Mouse (Mus musculus) thymus, postnatal 14 days (tissue): ENCODE measurements around the gene Olfr748.
"Not testable (repeated sequence)": the region's sequence is repeated elsewhere in the genome, so short reads cannot be mapped to it uniquely, and the experiment has no call there.

Experiments used
- DNase-seq: peaks from one replicate; pipeline ENCODE4 v3.0.0; 2021

Olfr748 gene

GRCm38 (mm10) chr14:50707073-50707472, at the start of gene Olfr748:
Gene Olfr748 (plus strand): TSS chr14:50707373.
- no peak for DNase-seq

GRCm38 (mm10) chr14:50693106-50693505, 14.1 kb upstream of the Olfr748 start, which contains the start of gene Olfr747:
Gene Olfr747 (minus strand): TSS chr14:50693206.
- no peak for DNase-seq

GRCm38 (mm10) chr14:50719875-50720274, 12.7 kb downstream of the Olfr748 start:
- not testable (repeated sequence) for DNase-seq

- not testable (repeated sequence) for DNase-seq
Measured at GRCm38 (mm10) chr14:50722371-50722770, 15.2 kb downstream of the Olfr748 start.

- DNase-seq = no peak
Measured at GRCm38 (mm10) chr14:50740334-50740733, 33.2 kb downstream of the Olfr748 start.

- no peak for DNase-seq
Measured at GRCm38 (mm10) chr14:50741584-50741983, 34.4 kb downstream of the Olfr748 start.

- no peak for DNase-seq
Measured at GRCm38 (mm10) chr14:50744994-50745393, 37.8 kb downstream of the Olfr748 start, which contains the start of gene Olfr749. Gene Olfr749 (minus strand): TSS chr14:50745094.

GRCm38 (mm10) chr14:50758416-50759085, 51.4 kb downstream of the Olfr748 start:
- DNase-seq = no peak
